Mouse (Mus musculus) cerebellum, adult 8-10 months (tissue): ENCODE measurements around the gene Tmem150c.
A peak's percentile ranks its signal among the peaks of the same experiment; 100 is the strongest.

Source experiments
- DNase-seq: peaks from one replicate; pipeline ENCODE4 v3.0.0; 2022

The Tmem150c gene

GRCm38 (mm10) chr5:100049904-100050303 is 109.7 kb downstream of the Tmem150c start:
- DNase-seq = no peak

GRCm38 (mm10) chr5:100047871-100048270 is 111.7 kb downstream of the Tmem150c start:
- DNase-seq = no peak

GRCm38 (mm10) chr5:100047143-100047640 is 112.4 kb downstream of the Tmem150c start:
- no peak for DNase-seq

GRCm38 (mm10) chr5:100046096-100046495 is 113.5 kb downstream of the Tmem150c start:
- no peak for DNase-seq

- no peak for DNase-seq
Measured at GRCm38 (mm10) chr5:100044621-100045020, 115.0 kb downstream of the Tmem150c start.

- DNase-seq = no peak
Measured at GRCm38 (mm10) chr5:100044030-100044429, 115.6 kb downstream of the Tmem150c start.

GRCm38 (mm10) chr5:100043361-100043760 is 116.2 kb downstream of the Tmem150c start:
- DNase-seq = peak; percentile 57

GRCm38 (mm10) chr5:100042467-100042866 is 117.1 kb downstream of the Tmem150c start:
- DNase-seq = no peak

GRCm38 (mm10) chr5:100041272-100041671 is 118.3 kb downstream of the Tmem150c start:
- no peak for DNase-seq

GRCm38 (mm10) chr5:100040281-100040784 is 119.3 kb downstream of the Tmem150c start:
- peak; percentile 60 for DNase-seq

GRCm38 (mm10) chr5:100039602-100040142 is 119.9 kb downstream of the Tmem150c start, which contains the start of the genes Hnrnpdl and Enoph1:
Hnrnpdl (minus strand) TSS chr5:100039664.
Enoph1 (plus strand) TSS chr5:100039985.
- DNase-seq = peak; percentile 95

- DNase-seq = peak; percentile 97
Measured at GRCm38 (mm10) chr5:100038714-100039601, 120.7 kb downstream of the Tmem150c start.

GRCm38 (mm10) chr5:100037965-100038713 is 121.5 kb downstream of the Tmem150c start:
- DNase-seq = peak; percentile 88

GRCm38 (mm10) chr5:100036681-100037080 is 122.9 kb downstream of the Tmem150c start:
- no peak for DNase-seq

- no peak for DNase-seq
Measured at GRCm38 (mm10) chr5:100035950-100036349, 123.7 kb downstream of the Tmem150c start.

GRCm38 (mm10) chr5:100032646-100033045 is 127.0 kb downstream of the Tmem150c start:
- no peak for DNase-seq

GRCm38 (mm10) chr5:100032107-100032506 is 127.5 kb downstream of the Tmem150c start:
- DNase-seq = no peak

- no peak for DNase-seq
Measured at GRCm38 (mm10) chr5:100030069-100030468, 129.5 kb downstream of the Tmem150c start.
